Mouse (Mus musculus) brain, embryonic 14.5 days (tissue): ENCODE data around the gene Cd28.

ENCODE experiments used
- CTCF ChIP-seq: fragments of 200-500 bp; IDR thresholded peaks from 2 replicates; pipeline ENCODE4 v1.5.1; 2012; ENCODE audit warnings: inconsistent platforms, mild to moderate bottlenecking, moderate library complexity, borderline replicate concordance; ENCODE audit not compliant: insufficient read depth, insufficient read length; ENCODE audit errors: extremely low read depth
- POLR2A ChIP-seq: fragments of 200-500 bp; IDR thresholded peaks from 2 replicates; pipeline ENCODE4 v1.6.1; 2012; ENCODE audit warnings: mild to moderate bottlenecking, inconsistent platforms, borderline replicate concordance; ENCODE audit not compliant: poor library complexity, insufficient read depth, insufficient read length, severe bottlenecking; ENCODE audit errors: extremely low read depth

GRCm38 (mm10) chr1:60669664-60670063, 46.9 kb upstream of the Cd28 start:
- TF ChIP-seq POLR2A: no peak
- no peak for TF ChIP-seq CTCF
